Mouse (Mus musculus) ovary, postnatal 36 days (tissue): ENCODE measurements around the gene Acsm5.

Source experiments
- DNase-seq: peaks from one replicate; pipeline ENCODE4 v3.0.0; 2022; ENCODE audit warnings: low spot score, mixed read lengths

Gene Acsm5

DNA sequence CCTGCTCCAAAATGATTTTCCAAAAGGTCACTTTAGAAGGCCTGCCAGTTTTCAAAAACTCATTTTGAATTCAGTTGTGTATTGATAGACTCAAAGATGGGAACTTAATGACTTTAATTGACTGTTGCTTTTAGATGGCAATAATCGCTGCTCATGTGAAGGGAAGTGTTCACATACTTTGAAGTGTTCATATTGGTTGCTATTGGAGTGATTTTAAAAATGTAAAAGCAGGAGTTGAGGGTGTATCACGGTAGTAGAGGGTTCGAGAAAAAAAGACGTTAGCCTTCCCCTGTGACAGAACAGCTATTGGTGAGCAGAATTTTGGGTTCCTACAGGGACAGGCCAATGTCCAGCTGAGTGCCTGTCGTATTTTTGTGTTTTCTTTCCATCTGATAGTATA is at the start of gene Acsm5:
Gene Acsm5, plus strand, starts transcription at position 301 of the 400 bp plus-strand sequence.
- no peak for DNase-seq

DNA sequence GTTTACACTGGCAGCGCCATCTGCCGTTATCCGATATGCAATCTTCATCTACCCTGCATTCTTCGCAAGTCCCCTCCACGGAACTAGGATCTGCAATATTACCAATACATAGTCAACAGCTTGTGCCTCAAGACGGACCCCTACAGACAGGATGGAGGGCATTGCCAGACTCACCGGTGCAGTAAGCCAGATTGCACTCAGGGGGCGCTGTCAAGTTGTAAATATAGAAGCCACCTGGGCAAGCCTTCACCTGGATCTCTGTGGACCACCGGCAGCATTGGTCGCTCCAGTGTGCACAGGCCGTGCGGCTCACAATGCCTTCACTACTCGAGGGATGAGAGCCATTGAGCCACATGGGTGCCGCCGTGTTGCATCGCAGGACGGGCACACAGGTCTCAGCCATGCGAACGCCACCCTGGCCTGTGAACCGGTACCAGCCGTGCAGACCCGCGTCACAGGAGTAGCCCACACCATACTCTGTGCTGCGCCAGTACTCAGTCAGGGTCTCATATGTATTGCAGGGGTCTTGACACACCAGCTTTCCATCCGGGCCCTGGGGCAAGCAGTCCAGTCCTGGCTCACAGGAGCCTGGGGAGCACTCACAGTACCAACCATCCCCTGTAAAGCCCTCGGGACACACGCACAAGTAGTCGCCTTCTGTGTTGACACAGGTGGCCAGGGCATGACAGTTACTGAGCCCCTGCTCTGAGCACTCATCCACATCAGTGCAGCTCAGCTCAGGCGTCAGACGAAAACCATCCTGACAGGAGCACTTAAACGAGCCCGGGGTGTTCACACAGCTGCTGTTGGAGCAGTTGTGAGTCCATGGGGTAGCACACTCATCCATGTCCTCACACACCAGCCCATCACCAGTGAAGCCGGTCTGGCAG is 42.5 kb upstream of the Acsm5 start:
- no peak for DNase-seq

DNA sequence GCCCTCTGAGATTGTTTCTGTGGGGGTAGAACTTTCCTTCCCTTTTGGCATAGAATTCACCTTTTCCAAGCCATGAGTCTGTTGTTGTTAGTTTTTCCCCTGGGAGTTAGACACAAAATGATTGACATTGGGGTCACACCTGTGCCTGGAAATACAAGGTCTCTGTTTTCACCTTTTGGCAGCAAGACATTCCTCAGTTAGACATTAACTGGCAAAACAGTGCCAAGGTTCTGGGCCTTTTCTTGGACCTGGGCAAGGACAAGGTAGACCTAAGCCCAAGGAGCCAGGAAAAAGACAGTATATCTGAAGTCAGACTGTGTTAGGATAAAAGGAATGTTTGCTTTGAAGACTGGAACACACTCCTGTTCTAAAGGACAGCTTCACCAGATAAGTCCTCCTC is 40.0 kb upstream of the Acsm5 start, which contains the start of gene Umod:
Gene Umod, minus strand, starts transcription at position 27 of the 400 bp plus-strand sequence.
- DNase-seq: no peak

DNA sequence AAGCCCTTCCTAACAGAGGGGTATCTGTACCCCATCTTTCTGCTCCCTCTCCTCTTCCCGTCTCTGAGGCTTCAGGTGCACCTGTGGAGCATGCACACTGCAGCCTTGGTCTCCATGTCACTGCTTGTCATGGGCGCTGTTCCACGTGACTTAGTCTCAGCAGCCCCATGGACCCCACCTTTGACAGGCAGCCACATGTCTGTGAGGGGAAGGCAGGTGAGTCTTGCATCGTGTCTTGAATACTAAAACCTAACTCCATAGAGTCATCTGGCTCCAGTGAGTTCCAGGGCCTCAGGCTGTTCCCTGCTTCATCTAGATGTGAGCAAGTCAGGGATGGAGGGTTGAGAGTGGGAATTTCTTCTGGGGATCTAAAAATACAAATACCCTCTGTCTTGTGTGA is 35.1 kb upstream of the Acsm5 start:
- DNase-seq: no peak

DNA sequence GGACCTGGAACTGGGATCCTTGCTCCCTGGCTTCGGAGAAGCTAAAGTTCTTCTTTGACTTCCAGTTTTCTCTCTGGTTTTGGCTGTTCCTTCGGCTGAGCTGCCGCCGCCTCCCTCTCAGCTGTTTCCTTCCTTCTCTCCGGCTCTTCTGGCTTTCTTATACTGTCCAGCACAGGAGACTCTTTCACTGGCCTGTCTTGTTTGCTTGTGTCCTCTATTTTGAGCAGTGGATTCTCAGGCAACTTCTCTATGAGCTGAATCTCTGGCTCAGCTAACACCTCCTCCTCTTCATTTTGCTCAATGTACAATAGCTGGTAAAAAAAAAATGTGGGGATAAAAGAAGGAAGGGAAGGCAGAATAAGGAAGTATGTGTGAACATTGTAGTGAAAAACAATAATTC is 32.6 kb upstream of the Acsm5 start:
- DNase-seq: no peak

- no peak for DNase-seq
These were observed 29.1 kb upstream of the Acsm5 start for GRCm38 (mm10) chr7:119490041-119490780.

DNA sequence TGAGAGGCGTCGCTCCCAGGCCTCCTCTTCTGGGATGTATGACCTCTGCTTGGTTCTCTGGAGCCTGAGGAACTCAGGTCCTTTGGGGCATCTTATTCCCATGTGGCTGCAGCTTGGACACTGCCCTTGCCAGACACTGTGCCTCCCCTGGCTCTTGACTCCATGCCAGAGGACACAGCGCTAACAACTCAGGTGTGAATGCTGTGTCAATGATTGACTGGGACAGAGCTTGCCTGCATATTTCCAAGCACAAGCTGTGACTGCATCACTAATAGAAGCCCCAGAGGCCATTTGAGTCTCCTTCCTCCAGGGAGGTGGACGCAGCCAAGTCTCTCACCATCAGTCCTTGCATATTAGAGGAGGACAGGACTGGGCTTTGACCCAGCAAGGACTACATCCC is 8.1 kb upstream of the Acsm5 start:
- DNase-seq: no peak

- peak; percentile 20 for DNase-seq
These were observed 6.2 kb upstream of the Acsm5 start for GRCm38 (mm10) chr7:119513056-119513455.

- DNase-seq: no peak
These were observed 3.6 kb upstream of the Acsm5 start for GRCm38 (mm10) chr7:119515492-119516271.

GRCm38 (mm10) chr7:119516272-119516558 is 3.0 kb upstream of the Acsm5 start:
- DNase-seq: no peak

- peak; percentile 74 for DNase-seq
These were observed 391 bp downstream of the Acsm5 start for GRCm38 (mm10) chr7:119519654-119520053.

DNA sequence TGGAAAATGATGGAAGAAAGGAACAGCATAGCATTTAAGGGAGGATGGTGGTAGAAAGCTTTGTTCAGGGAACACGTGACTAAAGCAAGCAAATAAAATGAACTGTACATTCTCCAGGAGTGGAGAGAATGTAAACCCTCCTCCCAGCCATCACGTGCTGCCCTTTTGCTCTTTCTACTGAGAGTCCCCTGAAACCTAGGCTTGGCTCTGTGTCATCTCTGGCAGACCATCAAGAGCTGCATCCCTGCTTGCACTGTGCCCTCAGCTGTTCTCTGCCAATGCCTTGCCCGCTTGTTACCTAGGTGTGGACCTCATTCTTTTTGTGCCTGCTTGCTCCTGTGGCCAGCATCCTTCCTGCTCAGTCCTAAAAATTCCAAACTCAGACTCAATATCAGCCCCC is 2.6 kb downstream of the Acsm5 start:
- DNase-seq: no peak

DNA sequence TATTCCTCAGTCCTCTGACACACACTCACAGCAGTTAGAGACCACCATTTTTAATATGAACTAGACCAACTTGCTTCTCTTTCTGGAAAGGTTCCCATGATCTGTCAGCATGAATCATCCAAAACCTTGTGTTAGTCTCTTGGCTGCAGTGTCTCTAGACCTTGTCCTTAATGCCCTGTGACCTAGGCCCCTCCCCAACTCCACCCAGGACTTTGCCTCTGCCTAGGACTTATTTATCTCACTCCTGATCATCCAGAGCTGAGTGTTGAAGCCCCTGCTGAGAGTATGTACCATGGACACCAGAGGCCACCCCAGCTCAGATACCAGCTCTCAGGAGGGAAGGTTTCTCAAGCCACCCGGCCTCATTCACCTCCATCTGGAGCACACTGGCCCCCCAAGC is 3.1 kb downstream of the Acsm5 start:
- no peak for DNase-seq

- no peak for DNase-seq
These were observed 4.1 kb downstream of the Acsm5 start, which contains the start of gene Pdilt for GRCm38 (mm10) chr7:119523389-119523788. TSS of gene Pdilt (minus strand) at chr7:119523489.

- DNase-seq: peak; percentile 40
These were observed 6.6 kb downstream of the Acsm5 start for GRCm38 (mm10) chr7:119525881-119526281.

- no peak for DNase-seq
These were observed 7.2 kb downstream of the Acsm5 start for GRCm38 (mm10) chr7:119526486-119526885.

GRCm38 (mm10) chr7:119527135-119527534 is 7.9 kb downstream of the Acsm5 start:
- no peak for DNase-seq

DNA sequence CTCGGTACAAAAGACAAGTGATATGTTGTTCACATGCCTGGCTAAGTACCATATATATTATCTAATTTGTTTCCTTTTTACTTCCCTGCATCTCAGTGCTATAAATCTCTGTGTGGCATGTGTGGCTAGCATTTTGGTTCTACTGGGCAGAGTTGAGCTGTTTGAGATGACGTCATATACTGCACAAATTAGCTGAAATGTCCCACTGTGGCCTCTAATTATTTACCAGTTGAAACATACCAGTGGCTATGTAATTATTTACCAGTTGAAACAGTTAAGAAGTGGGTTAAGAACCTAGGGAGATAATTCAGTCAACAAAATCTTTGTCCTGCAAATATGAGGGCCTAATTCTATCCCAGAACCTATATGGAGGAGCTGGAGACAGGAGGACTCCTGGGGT is 8.3 kb downstream of the Acsm5 start:
- DNase-seq: no peak

DNA sequence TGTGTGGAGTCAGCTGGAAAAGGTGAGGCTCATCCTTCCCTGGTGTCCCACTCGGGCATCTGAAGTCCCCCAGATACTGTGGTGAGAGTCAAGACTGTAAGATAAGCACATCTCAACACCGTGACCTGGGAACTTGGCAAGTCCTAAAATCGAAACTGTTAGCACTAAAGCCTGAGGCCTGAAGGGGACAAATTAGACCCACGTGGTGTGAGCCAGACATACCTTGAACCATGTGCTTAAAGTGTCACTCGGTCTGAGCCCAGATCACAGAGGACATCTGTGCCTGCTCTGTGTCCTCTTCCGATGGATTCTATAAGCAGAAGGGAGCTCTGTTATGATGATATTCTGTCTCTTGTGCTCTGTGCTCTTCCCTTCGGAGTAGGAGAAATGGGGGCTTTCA is 9.4 kb downstream of the Acsm5 start:
- no peak for DNase-seq

GRCm38 (mm10) chr7:119532924-119533323 is 13.7 kb downstream of the Acsm5 start:
- DNase-seq: no peak

- DNase-seq: no peak
These were observed 15.1 kb downstream of the Acsm5 start for GRCm38 (mm10) chr7:119534389-119534788.

GRCm38 (mm10) chr7:119542445-119542844 is 23.2 kb downstream of the Acsm5 start:
- no peak for DNase-seq

DNA sequence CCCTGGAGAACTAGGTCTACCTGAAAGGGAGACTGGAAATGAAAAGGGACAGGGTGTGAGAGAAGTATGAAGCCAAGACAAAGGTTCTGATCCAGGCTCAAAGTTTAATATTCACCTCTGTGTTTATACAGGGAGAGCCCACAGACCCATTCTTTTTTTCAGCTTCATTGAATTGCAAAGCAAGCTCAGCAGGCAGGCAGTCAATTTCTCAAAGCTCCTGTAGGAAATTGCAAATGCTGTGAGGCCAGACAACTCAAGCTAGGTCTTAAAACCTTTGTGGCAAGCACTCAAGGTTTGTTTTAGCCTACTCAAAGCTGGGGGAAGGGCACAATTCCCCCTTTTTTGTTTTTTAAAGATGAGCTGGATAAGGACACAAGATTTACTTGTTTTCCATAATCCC is 26.3 kb downstream of the Acsm5 start:
- DNase-seq: no peak
